Mouse (Mus musculus) midbrain, embryonic 14.5 days (tissue): Measurements from ENCODE around the gene 1110002E22Rik. TPM values are rescaled to one million over a fixed set of nuclear protein-coding genes. Genes with fewer than 3 reads are reported as not detected.

Experiments
- ATAC-seq: fragments of 200-750 bp; cut with Nextera tagmentation; 2 replicates; pipeline ENCODE4 v1.8.0; 2017; ENCODE audit warnings: moderate number of reproducible peaks, moderate library complexity; ENCODE audit not compliant: low FRiP score, low TSS enrichment
- DNase-seq: peaks from one replicate; pipeline ENCODE4 v3.0.0-alpha.2; 2015
- H3K27ac ChIP-seq: fragments of 300-500 bp; sonication (generic); replicated peaks from 2 replicates; pipeline ENCODE4 v1.5.1; 2014; ENCODE audit warnings: mild to moderate bottlenecking, low read depth, low read length, moderate library complexity
- H3K27me3 ChIP-seq: fragments of 300-500 bp; sonication (generic); 2 replicates; pipeline ENCODE4 v1.6.1; 2014; ENCODE audit warnings: low read length, control low read depth, mixed read lengths; ENCODE audit not compliant: control insufficient read depth, insufficient read depth
- H3K36me3 ChIP-seq: fragments of 300-500 bp; sonication (generic); 2 replicates; pipeline ENCODE4 v1.6.1; 2014; ENCODE audit warnings: low read length, control low read depth; ENCODE audit not compliant: control insufficient read depth, insufficient read depth
- H3K4me1 ChIP-seq: fragments of 300-500 bp; sonication (generic); 2 replicates; pipeline ENCODE4 v1.6.1; 2014; ENCODE audit warnings: mild to moderate bottlenecking, antibody characterized with exemption, low read length, control low read depth; ENCODE audit not compliant: control insufficient read depth, insufficient read depth
- H3K4me2 ChIP-seq: fragments of 300-500 bp; sonication (generic); 2 replicates; pipeline ENCODE4 v1.6.1; 2014; ENCODE audit warnings: mild to moderate bottlenecking, low read length, moderate library complexity
- H3K4me3 ChIP-seq: fragments of 300-500 bp; sonication (generic); replicated peaks from 2 replicates; pipeline ENCODE4 v1.5.1; 2014; ENCODE audit warnings: low read depth, low read length
- H3K9ac ChIP-seq: fragments of 300-500 bp; sonication (generic); replicated peaks from 2 replicates; pipeline ENCODE4 v1.6.1; 2014; ENCODE audit warnings: mild to moderate bottlenecking, low read length, moderate library complexity
- H3K9me3 ChIP-seq: fragments of 300-500 bp; sonication (generic); 2 replicates; pipeline ENCODE4 v1.6.1; 2016; ENCODE audit warnings: low read length, control low read depth, mixed read lengths; ENCODE audit not compliant: control insufficient read depth
- WGBS: fragments of 180-500 bp; shearing (Covaris S2); extraction: QIAGEN DNeasy Blood & Tissue Kit; methylation state at CpG from one replicate; pipeline ENCODE4 v1.1.7; 2014; 5-methylcytosine and 5-hydroxymethylcytosine counted together
- polyA plus RNA-seq: library from polyadenylated mRNA; unstranded; fragments of >200 nt; fragmentation: Nextera tagmentation; extraction: Ambion mirVana; gene quantifications from 2 replicates; pipeline ENCODE4 v1.2.1, GENCODE M21; 2014

1110002E22Rik gene
- 0.12 and 0.18 TPM in 2 replicates for polyA plus RNA-seq

DNA sequence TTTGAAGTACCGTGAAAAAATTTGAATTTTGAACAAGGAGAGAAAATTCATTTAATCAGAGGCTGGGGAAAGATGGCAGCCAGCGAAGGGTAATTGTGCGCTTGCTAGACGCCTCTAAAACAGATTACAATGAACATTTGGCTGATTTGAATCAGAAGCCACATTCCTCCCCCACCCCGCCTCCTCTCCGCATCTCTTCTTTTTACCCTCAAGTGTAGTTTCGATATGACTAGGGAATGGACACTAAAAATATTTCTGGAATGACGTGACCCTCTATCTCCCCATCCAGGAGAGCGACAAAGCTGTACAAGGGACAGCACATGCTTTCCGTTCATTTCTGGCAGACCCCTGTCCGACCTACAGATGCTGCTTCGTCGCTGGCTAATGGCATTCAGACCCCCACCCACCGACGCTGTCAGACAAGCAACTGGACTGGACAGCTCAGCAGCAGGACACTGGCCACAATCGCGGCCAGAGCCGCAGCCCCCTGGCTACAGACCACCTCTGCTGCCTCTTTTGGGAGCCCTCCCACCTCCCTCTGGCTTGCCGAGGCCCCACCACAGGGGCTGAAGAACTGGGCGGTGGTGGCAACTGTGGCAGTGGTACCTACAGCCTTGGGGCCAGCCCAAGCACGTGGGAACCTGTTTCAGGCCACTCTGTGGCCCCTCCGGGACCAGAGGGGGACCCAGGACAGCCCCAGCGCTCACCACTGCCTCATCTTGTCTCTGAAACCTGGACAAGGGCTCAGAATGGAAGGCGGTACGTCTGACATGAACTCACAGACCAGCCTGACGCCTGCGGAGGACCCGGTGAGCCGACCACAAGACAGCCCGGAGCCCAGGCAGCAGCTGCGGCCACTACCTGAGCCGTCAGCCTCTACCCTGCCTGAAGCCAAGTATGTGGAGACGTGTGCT lies at the start of gene 1110002E22Rik:
TSS of gene 1110002E22Rik (plus strand) at position 321 of the 914 bp plus-strand sequence.
- Histone ChIP-seq H3K9me3 (no peaks in the 10 kb centered on the region), H3K27me3 (no peaks in the 10 kb centered on the region), H3K36me3 (no peaks in the 10 kb centered on the region), H3K4me1 (peaks cover 8% of the 10 kb centered on the region), H3K27ac (no peak within 1 kb of the TSS), H3K4me3 (no peak within 1 kb of the TSS), H3K4me2 (no peak within 1 kb of the TSS), H3K9ac (no peak within 1 kb of the TSS)
- 67% methylated on average over 33 of the region's 33 CpGs for WGBS
- DNase-seq (no peak), ATAC-seq (no peak)

DNA sequence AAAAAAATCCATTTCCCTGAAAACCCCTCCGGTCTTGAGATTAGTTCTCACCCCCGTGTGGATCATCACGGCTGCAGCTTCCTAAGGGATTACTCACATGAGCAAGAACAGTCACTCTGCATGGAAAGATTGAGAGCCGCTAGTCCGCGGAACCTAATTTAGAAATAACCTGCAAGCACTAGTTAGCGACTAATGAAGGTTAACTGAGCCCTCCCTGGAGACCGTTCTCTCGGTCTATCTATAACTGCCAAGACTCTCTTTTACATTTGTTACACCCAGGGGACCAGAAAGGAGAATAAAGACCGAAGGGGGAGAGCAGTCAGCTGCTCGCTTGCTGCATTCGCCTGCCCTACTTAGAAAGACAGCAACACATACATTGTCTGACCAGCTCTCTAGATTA lies 48.0 kb upstream of the 1110002E22Rik start:
- Histone ChIP-seq H3K4me2 (peak overlapping the region; percentile 21), H3K36me3 (no peaks in the 10 kb centered on the region), H3K4me3 (no peak overlapping the region), H3K27ac (peak overlapping the region; percentile 49), H3K9ac (no peak overlapping the region), H3K27me3 (no peaks in the 10 kb centered on the region), H3K9me3 (no peaks in the 10 kb centered on the region), H3K4me1 (no peaks in the 10 kb centered on the region)
- 49% methylated on average over 12 of the region's 12 CpGs for WGBS
- no peak for ATAC-seq
- DNase-seq, result peak; percentile 67

- DNase-seq (no peak), ATAC-seq (no peak)
- Histone ChIP-seq H3K27me3 (no peaks in the 10 kb centered on the region), H3K9ac (no peak overlapping the region), H3K9me3 (no peaks in the 10 kb centered on the region), H3K27ac (no peak overlapping the region), H3K36me3 (no peaks in the 10 kb centered on the region), H3K4me2 (no peak overlapping the region), H3K4me1 (no peaks in the 10 kb centered on the region), H3K4me3 (no peak overlapping the region)
- 66% methylated on average over 4 of the region's 4 CpGs for WGBS
Observed at GRCm38 (mm10) chr3:138022003-138022402, 42.8 kb upstream of the 1110002E22Rik start.

- Histone ChIP-seq H3K9ac (no peak overlapping the region), H3K9me3 (no peaks in the 10 kb centered on the region), H3K4me2 (no peak overlapping the region), H3K4me1 (no peaks in the 10 kb centered on the region), H3K27ac (no peak overlapping the region), H3K4me3 (no peak overlapping the region), H3K36me3 (no peaks in the 10 kb centered on the region), H3K27me3 (no peaks in the 10 kb centered on the region)
- ATAC-seq, result no peak
- DNase-seq, result no peak
- WGBS, result 76% methylated on average over 4 of the region's 4 CpGs
Observed at GRCm38 (mm10) chr3:138022651-138023050, 42.2 kb upstream of the 1110002E22Rik start.

DNA sequence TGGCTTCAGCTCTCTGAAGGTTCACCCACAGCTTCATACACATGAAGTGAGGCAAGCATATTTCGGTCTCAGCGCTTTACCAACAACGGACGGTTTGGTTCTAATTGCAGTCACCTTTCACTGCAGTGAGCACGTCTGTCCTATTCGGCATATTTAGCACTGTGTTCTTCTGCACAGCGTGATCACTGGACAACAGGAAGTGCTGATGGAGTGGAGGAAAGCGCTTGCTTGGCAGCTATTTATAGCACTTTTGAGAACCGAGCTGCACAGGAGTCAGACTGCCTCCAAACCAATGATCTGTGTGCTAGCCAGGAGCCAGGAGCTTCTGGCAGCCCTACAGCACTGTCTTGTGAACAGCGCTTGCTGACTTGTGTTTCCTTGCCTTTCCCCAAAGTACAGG lies 38.6 kb upstream of the 1110002E22Rik start:
- H3K27ac ChIP-seq, result no peak overlapping the region
- no peaks in the 10 kb centered on the region for H3K9me3 ChIP-seq
- no peaks in the 10 kb centered on the region for H3K4me1 ChIP-seq
- no peaks in the 10 kb centered on the region for H3K36me3 ChIP-seq
- WGBS, result 90% methylated on average over 10 of the region's 10 CpGs
- H3K9ac ChIP-seq, result no peak overlapping the region
- H3K4me2 ChIP-seq, result no peak overlapping the region
- no peak overlapping the region for H3K4me3 ChIP-seq
- H3K27me3 ChIP-seq, result no peaks in the 10 kb centered on the region
- ATAC-seq (no peak), DNase-seq (no peak)

DNA sequence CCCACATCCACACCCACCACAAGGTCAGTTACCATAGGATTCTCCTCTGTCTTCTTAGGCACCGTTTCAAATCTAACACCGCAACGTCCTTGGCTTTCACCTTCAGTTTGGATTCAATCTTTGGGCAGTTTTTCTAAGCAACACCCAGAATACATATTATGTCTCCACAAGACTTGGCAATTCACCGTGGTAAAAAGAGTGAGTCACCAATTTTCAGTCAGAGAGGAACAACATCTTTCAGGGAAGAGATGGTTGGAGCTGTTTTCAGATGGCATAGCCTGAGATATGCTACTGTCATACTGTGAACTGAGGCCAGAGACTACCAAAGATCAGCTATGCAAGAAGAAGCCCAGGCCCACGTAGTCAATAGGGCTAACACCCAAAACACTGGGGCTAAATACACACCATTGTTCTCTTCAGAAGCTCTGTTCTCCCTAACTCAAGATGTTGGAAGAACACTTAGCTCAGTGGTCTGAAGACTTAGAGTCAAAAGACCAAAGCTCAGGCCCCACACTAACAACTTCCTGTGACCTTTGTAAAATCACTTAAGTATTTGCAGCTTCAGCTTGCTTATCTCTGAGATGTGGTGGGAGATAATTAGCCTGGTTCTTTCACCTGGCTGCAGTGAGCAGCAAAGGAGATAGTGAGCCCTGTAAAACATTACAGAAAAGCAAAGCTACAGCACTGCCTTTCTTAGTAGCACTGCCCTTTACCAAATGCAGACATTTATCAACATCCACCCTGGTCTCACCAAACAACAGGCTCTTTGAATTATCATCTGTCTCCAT lies 37.1 kb upstream of the 1110002E22Rik start:
- no peaks in the 10 kb centered on the region for H3K4me1 ChIP-seq
- no peaks in the 10 kb centered on the region for H3K27me3 ChIP-seq
- H3K4me2 ChIP-seq, result no peak overlapping the region
- no peak overlapping the region for H3K27ac ChIP-seq
- DNase-seq (no peak), ATAC-seq (no peak)
- no peaks in the 10 kb centered on the region for H3K36me3 ChIP-seq
- WGBS, result 85% methylated on average over 5 of the region's 5 CpGs
- no peak overlapping the region for H3K9ac ChIP-seq
- no peaks in the 10 kb centered on the region for H3K9me3 ChIP-seq
- no peak overlapping the region for H3K4me3 ChIP-seq

DNA sequence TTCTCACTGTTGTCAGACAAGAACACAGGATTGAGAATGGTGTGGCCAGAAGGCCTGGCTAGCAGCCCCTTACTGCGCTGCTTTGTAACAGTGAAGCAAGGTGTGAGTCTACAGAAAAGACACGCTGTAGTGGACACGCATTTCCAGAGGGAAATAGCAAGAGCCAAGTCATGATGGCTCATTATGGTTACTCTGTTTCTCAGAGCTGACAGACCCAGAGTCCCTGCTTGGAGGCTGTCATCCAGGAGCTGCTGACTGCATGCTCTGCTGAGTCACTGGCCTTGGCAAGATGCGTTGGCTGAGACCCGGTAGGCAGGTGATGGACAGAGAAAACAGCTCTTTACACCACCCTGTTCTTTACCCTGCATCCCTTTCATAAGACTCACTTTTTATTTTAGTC lies 35.5 kb upstream of the 1110002E22Rik start:
- H3K9me3 ChIP-seq, result no peaks in the 10 kb centered on the region
- H3K4me1 ChIP-seq, result no peaks in the 10 kb centered on the region
- H3K9ac ChIP-seq, result no peak overlapping the region
- no peak overlapping the region for H3K4me2 ChIP-seq
- no peak overlapping the region for H3K4me3 ChIP-seq
- no peak overlapping the region for H3K27ac ChIP-seq
- H3K36me3 ChIP-seq, result no peaks in the 10 kb centered on the region
- DNase-seq (no peak), ATAC-seq (no peak)
- no peaks in the 10 kb centered on the region for H3K27me3 ChIP-seq
- 91% methylated on average over 5 of the region's 5 CpGs for WGBS

- Histone ChIP-seq H3K4me1 (no peaks in the 10 kb centered on the region), H3K9ac (no peak overlapping the region), H3K4me2 (no peak overlapping the region), H3K9me3 (no peaks in the 10 kb centered on the region), H3K27me3 (no peaks in the 10 kb centered on the region), H3K36me3 (no peaks in the 10 kb centered on the region), H3K27ac (no peak overlapping the region), H3K4me3 (no peak overlapping the region)
- WGBS, result 90% methylated on average over 6 of the region's 6 CpGs
- ATAC-seq (no peak), DNase-seq (no peak)
Observed at GRCm38 (mm10) chr3:138030563-138030962, 34.3 kb upstream of the 1110002E22Rik start.
